Mouse (Mus musculus) lung, postnatal 14 days (tissue): ENCODE data around the gene Mapk8ip1.

Experiments used
- DNase-seq: peaks from one replicate; pipeline ENCODE4 v3.0.0; 2021

Mapk8ip1 gene

GRCm38 (mm10) chr2:92401091-92401561 is at the start of gene Mapk8ip1:
Gene Mapk8ip1 (minus strand): TSS chr2:92401263.
- no peak for DNase-seq

DNA sequence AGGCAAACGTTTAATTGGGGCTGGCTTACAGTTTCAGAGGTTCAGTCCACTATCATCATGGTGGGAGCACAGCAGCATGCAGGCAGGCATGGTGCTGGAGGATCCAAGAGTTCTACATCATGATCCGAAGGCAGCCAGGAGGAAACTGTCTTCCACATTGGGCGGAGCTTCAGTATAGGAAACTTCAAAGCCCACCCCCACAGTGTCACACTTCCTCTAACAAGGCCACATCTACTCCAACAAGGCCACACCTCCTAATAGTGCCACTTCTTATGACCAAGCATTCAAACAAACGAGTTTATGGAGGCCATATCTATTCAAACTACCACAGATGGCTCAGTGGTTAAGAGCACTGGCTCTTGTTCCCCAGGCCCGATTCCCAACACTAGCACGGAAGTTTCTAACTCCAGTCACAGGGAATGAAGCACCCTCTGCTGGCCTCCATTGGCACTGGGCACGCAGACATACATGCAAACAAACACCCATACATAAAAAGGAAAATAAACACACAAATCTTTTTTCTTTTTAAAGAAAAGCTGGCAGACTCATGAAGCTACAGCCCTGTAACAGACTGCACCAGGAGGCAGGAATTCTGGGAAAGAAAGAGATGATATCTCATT is 46.2 kb upstream of the Mapk8ip1 start:
- no peak for DNase-seq

- no peak for DNase-seq
Measured at GRCm38 (mm10) chr2:92446656-92447055, 45.6 kb upstream of the Mapk8ip1 start.

DNA sequence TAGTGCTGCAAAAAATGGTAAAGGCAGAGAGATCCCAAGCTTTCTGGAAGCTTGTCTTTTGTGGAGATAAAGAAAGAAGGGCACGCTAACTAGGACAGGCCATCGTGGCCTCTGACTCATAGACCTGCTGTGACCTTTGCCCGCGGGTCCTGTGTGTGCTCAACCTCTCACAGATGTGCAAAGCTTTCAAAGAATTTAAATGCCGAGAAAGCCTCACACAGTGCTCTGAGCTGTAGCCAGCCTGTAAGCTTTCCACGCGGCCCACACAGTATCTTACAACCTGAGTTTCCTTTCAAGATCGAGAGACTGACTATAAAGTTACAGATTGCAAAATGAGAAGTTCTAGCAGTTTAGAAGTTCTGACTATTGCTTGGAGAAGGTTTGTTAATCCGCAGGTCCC is 44.8 kb upstream of the Mapk8ip1 start:
- no peak for DNase-seq

- DNase-seq, result no peak
Measured at GRCm38 (mm10) chr2:92444376-92444775, 43.3 kb upstream of the Mapk8ip1 start.

- no peak for DNase-seq
Measured at GRCm38 (mm10) chr2:92443313-92443712, 42.2 kb upstream of the Mapk8ip1 start.

GRCm38 (mm10) chr2:92442419-92443001 is 41.4 kb upstream of the Mapk8ip1 start:
- no peak for DNase-seq

GRCm38 (mm10) chr2:92440432-92440831 is 39.4 kb upstream of the Mapk8ip1 start:
- no peak for DNase-seq

GRCm38 (mm10) chr2:92438567-92438966 is 37.5 kb upstream of the Mapk8ip1 start:
- DNase-seq, result no peak

DNA sequence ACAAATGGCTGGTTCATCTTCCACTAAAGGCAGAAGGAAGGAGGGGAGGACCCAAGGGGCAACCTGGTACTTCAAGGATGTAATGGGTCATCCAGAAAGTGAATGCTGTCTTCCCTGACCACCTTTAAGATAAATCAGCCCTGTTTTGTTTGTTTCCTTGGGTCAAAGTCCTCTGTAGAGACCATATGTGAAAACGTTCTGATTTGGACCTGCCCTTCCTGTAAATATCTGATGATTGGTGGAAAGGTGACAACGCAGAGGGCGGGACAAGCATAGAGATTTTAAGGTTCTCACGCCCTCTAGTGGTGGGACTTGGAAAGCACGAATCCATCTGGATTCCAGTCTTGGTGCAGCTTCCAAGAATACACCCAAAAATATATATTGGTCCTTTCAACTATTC is 36.8 kb upstream of the Mapk8ip1 start:
- peak; percentile 87 for DNase-seq

GRCm38 (mm10) chr2:92437366-92437765 is 36.3 kb upstream of the Mapk8ip1 start:
- no peak for DNase-seq

DNA sequence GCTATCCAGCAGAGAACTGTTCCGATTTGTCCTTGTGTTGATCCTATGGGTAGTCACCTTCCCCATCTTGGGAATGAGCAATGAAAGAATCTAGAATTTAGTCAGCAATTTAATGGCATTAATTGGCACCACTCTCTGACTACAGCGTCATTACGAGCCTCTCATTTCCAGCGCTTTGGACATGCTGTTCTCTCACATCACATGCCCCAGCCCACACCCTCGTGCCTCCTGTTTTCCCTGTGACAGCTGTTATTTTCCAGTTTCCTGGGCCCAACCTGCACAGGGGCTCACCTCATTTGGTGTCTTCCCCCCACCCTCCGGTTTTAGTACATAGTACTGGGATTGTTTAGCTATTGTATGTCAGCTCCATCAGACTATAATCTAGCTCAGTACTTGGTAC is 34.0 kb upstream of the Mapk8ip1 start:
- DNase-seq, result no peak

DNA sequence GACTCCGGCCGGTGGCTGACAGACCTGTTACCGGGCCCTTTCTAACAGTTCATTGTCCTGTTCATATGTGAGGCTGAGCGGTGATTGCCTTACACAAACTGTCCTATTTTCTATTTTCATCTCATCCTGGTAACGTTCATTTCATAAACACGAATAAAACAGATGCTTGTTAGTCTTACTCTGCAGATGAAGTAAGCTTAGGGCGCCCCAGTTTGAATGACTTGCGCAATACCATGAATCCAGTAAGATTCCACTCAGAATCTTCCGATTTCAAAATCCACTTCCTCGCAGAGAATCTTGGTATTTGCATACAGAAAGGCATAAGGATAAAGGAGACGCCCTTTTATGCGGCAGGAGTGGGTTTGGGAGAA is 33.3 kb upstream of the Mapk8ip1 start:
- no peak for DNase-seq

- peak; percentile 98 for DNase-seq
Measured at GRCm38 (mm10) chr2:92433578-92434374, 32.7 kb upstream of the Mapk8ip1 start, which contains the start of gene Cry2. Gene Cry2 (minus strand): TSS chr2:92434043.

DNA sequence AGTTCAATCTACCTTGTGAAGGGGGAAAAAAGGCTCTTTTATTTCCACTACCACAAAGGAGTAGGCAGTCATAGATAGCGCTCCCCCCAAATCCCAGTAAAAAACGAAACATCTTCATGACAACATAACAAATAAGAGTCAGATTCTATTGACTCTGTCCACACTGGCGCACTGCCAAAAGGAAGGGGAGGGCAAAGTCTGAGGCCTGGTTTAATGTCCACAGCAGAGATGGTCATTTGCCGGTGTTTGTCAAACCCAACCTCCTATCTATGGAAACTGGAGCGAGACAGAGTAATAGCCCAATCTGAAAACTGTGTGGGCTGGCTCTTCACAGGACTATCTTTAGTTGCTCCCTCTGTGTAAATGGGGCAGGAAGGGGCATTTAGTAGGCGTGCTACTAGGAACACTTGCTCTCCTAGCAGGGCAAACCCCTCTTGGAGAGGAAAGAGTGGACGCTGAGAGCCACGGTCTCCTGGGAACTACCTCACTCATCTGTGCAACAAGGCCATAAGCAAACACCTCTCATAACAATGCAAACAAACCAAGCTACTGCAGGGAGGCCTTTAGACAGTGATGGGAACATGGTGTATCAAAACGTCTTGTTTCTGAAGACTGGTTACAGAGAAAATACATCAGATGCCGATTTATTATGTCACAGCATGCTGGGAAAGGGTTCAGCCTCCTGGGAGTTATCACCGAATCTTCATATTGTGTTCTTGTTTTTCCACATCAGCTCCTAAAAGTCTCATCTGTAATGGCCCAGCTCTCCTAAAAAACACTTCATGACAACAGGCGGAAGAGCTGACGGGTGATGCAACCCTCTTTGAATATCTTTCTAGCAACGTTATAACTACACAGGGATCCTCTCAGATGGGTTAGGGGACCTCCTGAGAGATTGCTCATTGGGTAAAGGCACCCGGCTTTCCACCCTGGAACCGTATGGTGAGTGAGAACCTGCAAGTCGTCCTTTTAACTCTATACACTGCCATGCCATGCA is 31.5 kb upstream of the Mapk8ip1 start:
- DNase-seq, result peak; percentile 82

GRCm38 (mm10) chr2:92431611-92432179 is 30.6 kb upstream of the Mapk8ip1 start:
- no peak for DNase-seq

GRCm38 (mm10) chr2:92430723-92431541 is 29.9 kb upstream of the Mapk8ip1 start:
- peak; percentile 67 for DNase-seq

GRCm38 (mm10) chr2:92430089-92430488 is 29.0 kb upstream of the Mapk8ip1 start:
- DNase-seq, result no peak

DNA sequence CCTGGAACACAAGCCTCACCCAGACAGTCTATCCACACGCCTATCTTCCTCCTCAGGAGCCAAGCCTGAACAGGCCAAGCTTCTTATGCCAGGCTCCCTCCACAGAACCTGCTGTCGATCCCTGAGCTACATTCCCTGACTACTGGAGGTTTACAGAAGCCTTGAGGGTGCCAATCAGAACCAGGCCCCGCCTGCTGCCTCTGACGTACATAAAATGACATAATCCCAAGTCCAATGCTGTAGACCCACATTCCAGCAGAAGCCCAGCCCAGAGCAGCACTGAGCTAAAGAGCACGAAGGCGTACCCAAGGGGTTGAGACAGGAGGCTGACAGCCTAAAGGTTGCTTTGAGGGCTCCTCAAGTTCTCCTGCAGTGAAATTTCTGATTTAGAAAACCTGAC is 26.8 kb upstream of the Mapk8ip1 start:
- DNase-seq, result peak; percentile 82

GRCm38 (mm10) chr2:92426426-92426825 is 25.4 kb upstream of the Mapk8ip1 start:
- DNase-seq, result no peak

DNA sequence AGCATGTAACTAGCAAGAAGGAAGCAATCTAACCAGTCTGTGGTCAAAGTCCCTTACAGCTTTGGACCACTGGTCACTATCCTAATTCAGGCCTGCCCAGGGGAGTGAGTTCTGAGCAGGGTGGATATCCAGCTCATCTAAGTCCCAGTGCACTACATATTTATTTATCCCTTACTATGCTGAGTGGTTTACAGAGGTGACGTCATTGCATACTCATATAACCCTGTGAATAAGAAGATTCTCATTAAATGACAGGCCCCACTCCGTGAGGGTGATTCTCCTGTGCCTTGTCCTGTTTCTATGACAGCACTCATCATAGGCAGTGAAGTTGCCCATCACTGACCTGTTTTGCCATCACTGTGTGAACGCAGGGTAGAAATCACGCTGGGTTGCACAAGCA is 24.3 kb upstream of the Mapk8ip1 start:
- DNase-seq, result no peak
